Mouse (Mus musculus): ENCODE results near the gene Ctbp2. TPM values are rescaled to one million over a fixed set of nuclear protein-coding genes. Genes with fewer than 3 reads are reported as not detected.

Gene Ctbp2
- polyA plus RNA-seq, 1 experiment from 2014 or later: 75.7 TPM

DNA sequence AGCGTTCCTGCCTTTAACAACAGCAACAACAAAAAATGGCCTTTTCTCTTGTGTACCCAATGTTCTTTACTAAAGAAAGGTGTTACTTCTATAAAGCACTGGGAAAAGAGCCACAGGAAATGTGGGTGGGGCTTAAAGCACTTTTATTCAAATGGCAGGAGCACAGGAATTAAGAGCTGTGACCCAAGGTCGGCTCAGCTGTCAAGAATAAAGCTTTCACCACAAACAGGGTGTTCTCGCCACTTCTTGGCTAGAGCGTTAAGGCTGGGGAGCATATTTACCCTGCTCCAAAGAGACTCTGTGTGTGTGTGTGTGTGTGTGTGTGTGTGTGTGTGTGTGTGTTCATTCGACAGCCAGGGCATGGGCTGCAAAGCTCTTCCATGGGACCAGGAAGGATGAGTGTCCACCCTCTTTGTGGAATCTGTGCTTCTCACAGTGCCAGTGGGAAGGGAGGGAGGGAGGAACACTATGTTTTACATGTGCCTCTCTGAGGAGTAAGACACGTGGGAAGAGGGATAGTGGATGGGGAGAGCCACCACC is 104.6 kb downstream of the Ctbp2 start:
- WGBS: 57% methylated on average over 6 of the region's 6 CpGs
- H3K4me1 ChIP-seq: peaks cover 57% of the 10 kb centered on the region
- no peak for DNase-seq (ENCODE audit: low spot score)
- peaks cover 7% of the 10 kb centered on the region for H3K36me3 ChIP-seq
- H3K4me3 ChIP-seq: no peak overlapping the region
- no peaks in the 10 kb centered on the region for H3K9me3 ChIP-seq
- no peaks in the 10 kb centered on the region for H3K27me3 ChIP-seq (ENCODE audit: insufficient read depth, poor library complexity, severe bottlenecking)
- H3K27ac ChIP-seq: 0 out of 2 replicates have a peak overlapping the region, but pooled peaks have one; percentile 29

DNA sequence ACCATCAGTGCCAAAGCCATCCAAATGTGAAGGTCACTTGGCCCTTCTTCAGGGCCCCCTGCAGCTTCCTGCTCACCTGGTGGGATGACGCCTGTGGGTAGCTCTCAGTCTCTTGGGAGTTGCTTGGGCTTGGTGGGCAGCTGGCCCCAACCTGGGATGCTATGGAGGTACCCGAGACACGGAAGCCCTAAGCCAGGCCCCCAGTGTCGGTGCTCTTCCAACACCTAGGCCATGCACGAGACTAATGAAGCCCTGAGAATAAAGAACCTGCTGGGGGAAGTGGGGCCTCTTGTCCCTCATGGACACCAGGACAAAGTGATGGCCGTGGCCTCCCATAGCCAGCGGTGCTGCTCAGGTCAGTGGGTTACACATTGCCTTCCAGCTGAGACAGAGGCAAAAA is 105.2 kb downstream of the Ctbp2 start:
- H3K36me3 ChIP-seq: peaks cover 11% of the 10 kb centered on the region
- no peak overlapping the region for H3K4me3 ChIP-seq
- no peak for DNase-seq (ENCODE audit: low spot score)
- 0 out of 2 replicates have a peak overlapping the region, but pooled peaks have one; percentile 29 for H3K27ac ChIP-seq
- H3K27me3 ChIP-seq (ENCODE audit: insufficient read depth, poor library complexity, severe bottlenecking): no peaks in the 10 kb centered on the region
- 81% methylated on average over 7 of the region's 7 CpGs for WGBS
- H3K4me1 ChIP-seq: peaks cover 57% of the 10 kb centered on the region
- H3K9me3 ChIP-seq: no peaks in the 10 kb centered on the region

DNA sequence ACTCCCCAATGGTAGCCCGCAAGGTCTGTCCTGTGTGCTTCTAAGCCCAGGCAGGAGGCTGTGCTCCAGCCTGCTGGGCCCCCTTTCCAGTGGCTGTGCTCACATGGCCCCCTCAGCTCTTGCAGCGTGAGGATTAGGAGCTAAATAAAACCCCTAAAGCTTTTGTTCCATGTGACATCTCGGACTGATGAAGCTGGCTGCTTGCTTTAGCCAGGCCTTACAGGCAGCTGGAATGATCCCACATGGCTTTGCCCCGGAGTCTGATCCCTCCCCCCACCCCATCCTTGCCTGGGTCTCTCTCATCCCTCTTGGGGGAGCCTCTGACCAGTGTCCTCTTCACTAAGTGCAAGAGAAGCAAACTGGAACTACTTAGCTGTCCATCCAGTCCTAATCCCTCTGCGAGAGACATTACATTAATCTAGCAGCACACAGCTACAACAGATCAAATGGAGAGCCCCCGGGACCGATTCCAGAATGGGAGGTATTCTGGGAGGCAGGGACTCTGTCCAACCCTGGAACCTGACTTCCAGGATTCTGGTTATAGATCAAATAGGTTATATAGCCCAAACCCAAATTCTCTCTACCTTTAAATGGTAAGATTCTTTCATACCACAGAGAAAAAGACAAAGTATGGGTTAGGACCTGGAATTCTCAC is 108.6 kb downstream of the Ctbp2 start:
- Histone ChIP-seq H3K27me3 (ENCODE audit: insufficient read depth, poor library complexity, severe bottlenecking) (no peaks in the 10 kb centered on the region), H3K4me3 (no peak overlapping the region), H3K9me3 (no peaks in the 10 kb centered on the region), H3K4me1 (peaks cover 69% of the 10 kb centered on the region), H3K36me3 (peaks cover 21% of the 10 kb centered on the region), H3K27ac (peak overlapping the region; percentile 65)
- 53% methylated on average over 7 of the region's 7 CpGs for WGBS
- no peak for DNase-seq (ENCODE audit: low spot score)

DNA sequence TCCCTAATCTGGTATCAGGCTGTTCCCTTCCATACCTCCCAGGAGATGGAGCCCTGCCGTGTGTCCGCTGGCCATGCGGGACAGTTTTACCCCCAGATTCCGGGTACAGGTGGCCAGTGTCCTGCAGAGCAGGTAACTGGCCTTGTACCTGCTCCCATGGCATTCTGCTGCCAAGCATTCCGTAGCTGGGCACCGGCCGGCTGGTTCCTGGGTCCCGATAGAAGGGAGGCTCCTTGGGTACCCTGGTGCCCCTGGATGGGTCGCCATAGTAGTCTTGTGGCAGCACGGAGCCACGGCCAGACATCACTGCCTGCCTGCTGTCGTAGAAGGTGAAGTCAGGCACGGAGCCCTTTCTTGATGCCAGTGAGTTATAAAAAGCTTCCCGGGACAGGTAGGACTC is 109.5 kb downstream of the Ctbp2 start:
- H3K9me3 ChIP-seq: no peaks in the 10 kb centered on the region
- peaks cover 30% of the 10 kb centered on the region for H3K36me3 ChIP-seq
- DNase-seq (ENCODE audit: low spot score): no peak
- no peaks in the 10 kb centered on the region for H3K27me3 ChIP-seq (ENCODE audit: insufficient read depth, poor library complexity, severe bottlenecking)
- H3K27ac ChIP-seq: peak overlapping the region; percentile 65; the same call in 1 of the 2 replicates
- H3K4me1 ChIP-seq: peaks cover 60% of the 10 kb centered on the region
- no peak overlapping the region for H3K4me3 ChIP-seq
- 97% methylated on average over 14 of the region's 14 CpGs for WGBS

DNA sequence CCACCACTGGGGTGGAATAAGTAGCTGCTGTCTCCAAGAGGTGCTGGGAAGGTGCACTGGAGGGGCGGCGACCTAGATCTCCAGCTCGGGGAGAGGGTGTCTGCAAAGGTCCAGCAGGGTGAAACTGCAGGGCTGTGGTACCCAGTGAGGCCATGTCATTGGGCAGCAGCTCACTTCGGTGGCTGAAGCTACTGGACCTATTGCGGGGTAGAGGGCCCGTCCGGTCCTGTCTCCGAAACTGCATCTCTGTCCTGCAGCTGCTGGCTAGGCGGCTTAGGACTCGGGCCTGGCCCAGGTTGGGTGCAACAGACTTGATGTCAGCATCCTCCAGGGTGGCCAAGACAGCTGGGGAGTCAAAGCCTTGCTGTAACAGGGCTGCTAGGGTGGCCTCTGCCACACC is 110.2 kb downstream of the Ctbp2 start:
- H3K4me1 ChIP-seq: peaks cover 56% of the 10 kb centered on the region
- 90% methylated on average over 10 of the region's 10 CpGs for WGBS
- no peak overlapping the region for H3K27ac ChIP-seq
- no peak overlapping the region for H3K4me3 ChIP-seq
- no peaks in the 10 kb centered on the region for H3K27me3 ChIP-seq (ENCODE audit: insufficient read depth, poor library complexity, severe bottlenecking)
- H3K9me3 ChIP-seq: no peaks in the 10 kb centered on the region
- peaks cover 37% of the 10 kb centered on the region for H3K36me3 ChIP-seq
- DNase-seq (ENCODE audit: low spot score): no peak

GRCm38 (mm10) chr7:133012637-133013366 is 111.4 kb downstream of the Ctbp2 start:
- Histone ChIP-seq H3K27me3 (ENCODE audit: insufficient read depth, poor library complexity, severe bottlenecking) (no peaks in the 10 kb centered on the region), H3K9me3 (no peaks in the 10 kb centered on the region), H3K27ac (no peak overlapping the region), H3K36me3 (peaks cover 38% of the 10 kb centered on the region), H3K4me3 (no peak overlapping the region), H3K4me1 (peaks cover 64% of the 10 kb centered on the region)
- 51% methylated on average over 14 of the region's 14 CpGs for WGBS
- DNase-seq (ENCODE audit: low spot score): no peak

GRCm38 (mm10) chr7:133011611-133012010 is 112.5 kb downstream of the Ctbp2 start:
- H3K27ac ChIP-seq: no peak overlapping the region
- H3K27me3 ChIP-seq (ENCODE audit: insufficient read depth, poor library complexity, severe bottlenecking): no peaks in the 10 kb centered on the region
- DNase-seq (ENCODE audit: low spot score): no peak
- H3K4me1 ChIP-seq: peaks cover 72% of the 10 kb centered on the region
- H3K9me3 ChIP-seq: no peaks in the 10 kb centered on the region
- no peak overlapping the region for H3K4me3 ChIP-seq
- H3K36me3 ChIP-seq: peaks cover 38% of the 10 kb centered on the region
- 74% methylated on average over 4 of the region's 4 CpGs for WGBS

GRCm38 (mm10) chr7:133011191-133011590 is 113.0 kb downstream of the Ctbp2 start:
- no peaks in the 10 kb centered on the region for H3K27me3 ChIP-seq (ENCODE audit: insufficient read depth, poor library complexity, severe bottlenecking)
- no peak for DNase-seq (ENCODE audit: low spot score)
- no peak overlapping the region for H3K4me3 ChIP-seq
- no peak overlapping the region for H3K27ac ChIP-seq
- 66% methylated on average over 5 of the region's 5 CpGs for WGBS
- peaks cover 38% of the 10 kb centered on the region for H3K36me3 ChIP-seq
- no peaks in the 10 kb centered on the region for H3K9me3 ChIP-seq
- peaks cover 68% of the 10 kb centered on the region for H3K4me1 ChIP-seq

DNA sequence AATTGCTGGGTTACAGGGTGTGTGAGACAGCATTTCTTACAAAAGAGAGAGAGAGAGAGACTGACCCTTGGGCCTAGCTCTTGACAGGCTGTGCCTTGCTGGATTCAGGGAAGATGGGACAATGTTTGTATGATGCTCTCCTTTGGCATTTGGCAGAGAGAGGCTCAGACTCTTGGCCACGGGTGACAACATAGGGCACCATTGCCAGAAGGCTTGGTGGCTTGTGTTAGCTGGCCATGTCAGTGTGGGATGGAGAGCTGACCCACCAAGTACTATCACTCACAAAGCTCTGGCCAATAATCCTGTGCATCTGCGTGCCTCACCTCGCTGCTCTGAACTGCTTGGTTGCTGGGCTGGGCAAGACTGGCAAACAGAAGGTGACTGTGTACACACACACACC is 113.7 kb downstream of the Ctbp2 start:
- no peak overlapping the region for H3K27ac ChIP-seq
- peaks cover 69% of the 10 kb centered on the region for H3K4me1 ChIP-seq
- peaks cover 40% of the 10 kb centered on the region for H3K36me3 ChIP-seq
- DNase-seq (ENCODE audit: low spot score): no peak
- no peaks in the 10 kb centered on the region for H3K27me3 ChIP-seq (ENCODE audit: insufficient read depth, poor library complexity, severe bottlenecking)
- WGBS: 87% methylated on average over 3 of the region's 3 CpGs
- no peak overlapping the region for H3K4me3 ChIP-seq
- H3K9me3 ChIP-seq: no peaks in the 10 kb centered on the region

GRCm38 (mm10) chr7:133009676-133010075 is 114.5 kb downstream of the Ctbp2 start:
- no peaks in the 10 kb centered on the region for H3K27me3 ChIP-seq (ENCODE audit: insufficient read depth, poor library complexity, severe bottlenecking)
- peaks cover 67% of the 10 kb centered on the region for H3K4me1 ChIP-seq
- H3K4me3 ChIP-seq: no peak overlapping the region
- 84% methylated on average over 8 of the region's 8 CpGs for WGBS
- DNase-seq (ENCODE audit: low spot score): no peak
- no peak overlapping the region for H3K27ac ChIP-seq
- no peaks in the 10 kb centered on the region for H3K9me3 ChIP-seq
- peaks cover 43% of the 10 kb centered on the region for H3K36me3 ChIP-seq

DNA sequence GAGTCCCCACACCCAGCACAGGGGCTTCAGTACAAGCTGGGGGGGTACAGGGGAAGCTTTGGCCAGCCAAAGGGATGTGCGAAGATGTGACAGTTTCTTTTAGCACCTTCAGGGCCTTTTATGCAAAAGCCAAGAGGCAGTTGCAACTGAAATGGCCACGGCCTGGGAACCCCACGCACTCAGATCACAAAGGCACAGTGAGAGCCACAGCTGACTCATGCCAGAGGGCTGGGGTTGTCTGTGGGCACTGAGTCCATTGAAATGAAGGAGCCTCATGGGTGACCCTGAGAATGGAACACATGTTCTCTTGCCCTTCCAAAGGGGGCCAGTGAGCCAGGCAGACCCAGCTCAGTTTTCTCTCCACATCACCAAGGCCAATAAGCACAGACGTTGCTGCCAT is 115.5 kb downstream of the Ctbp2 start:
- Histone ChIP-seq H3K27me3 (ENCODE audit: insufficient read depth, poor library complexity, severe bottlenecking) (no peaks in the 10 kb centered on the region), H3K36me3 (peaks cover 33% of the 10 kb centered on the region), H3K4me3 (no peak overlapping the region), H3K9me3 (no peaks in the 10 kb centered on the region), H3K27ac (no peak overlapping the region), H3K4me1 (peaks cover 67% of the 10 kb centered on the region)
- no peak for DNase-seq (ENCODE audit: low spot score)
- WGBS: 84% methylated on average over 4 of the region's 4 CpGs

GRCm38 (mm10) chr7:133007343-133007742 is 116.8 kb downstream of the Ctbp2 start:
- H3K27ac ChIP-seq: 0 out of 2 replicates have a peak overlapping the region, but pooled peaks have one; percentile 3
- no peak overlapping the region for H3K4me3 ChIP-seq
- H3K36me3 ChIP-seq: peaks cover 26% of the 10 kb centered on the region
- WGBS: 59% methylated on average over 11 of the region's 11 CpGs
- no peaks in the 10 kb centered on the region for H3K27me3 ChIP-seq (ENCODE audit: insufficient read depth, poor library complexity, severe bottlenecking)
- no peak for DNase-seq (ENCODE audit: low spot score)
- peaks cover 57% of the 10 kb centered on the region for H3K4me1 ChIP-seq
- H3K9me3 ChIP-seq: no peaks in the 10 kb centered on the region

GRCm38 (mm10) chr7:133005772-133006171 is 118.4 kb downstream of the Ctbp2 start:
- 76% methylated on average over 7 of the region's 7 CpGs for WGBS
- Histone ChIP-seq H3K4me1 (peaks cover 55% of the 10 kb centered on the region), H3K9me3 (no peaks in the 10 kb centered on the region), H3K27me3 (ENCODE audit: insufficient read depth, poor library complexity, severe bottlenecking) (no peaks in the 10 kb centered on the region), H3K27ac (no peak overlapping the region), H3K4me3 (no peak overlapping the region), H3K36me3 (peaks cover 34% of the 10 kb centered on the region)
- DNase-seq (ENCODE audit: low spot score): no peak

Measured in heart, embryonic 10.5 days (tissue).